Mouse (Mus musculus): ENCODE results near the gene Itpkc. TPM values are rescaled to one million over a fixed set of nuclear protein-coding genes. Genes with fewer than 3 reads are reported as not detected.

Gene Itpkc
- polyA plus RNA-seq, 1 experiment from 2014 or later, result 1.6 TPM

GRCm38 (mm10) chr7:27159882-27160281, 68.6 kb downstream of the Itpkc start:
- Histone ChIP-seq H3K4me1 (ENCODE audit: control insufficient read depth, low read depth, low read length) (peaks cover 34% of the 10 kb centered on the region), H3K4me2 (ENCODE audit: low read depth, low read length) (no peak overlapping the region), H3K9me3 (replicated peaks; ENCODE audit: control insufficient read depth, low read length) (no peaks in the 10 kb centered on the region), H3K27ac (ENCODE audit: low read length) (no peak overlapping the region), H3K9ac (ENCODE audit: low read depth, low read length) (no peak overlapping the region), H3K27me3 (ENCODE audit: control insufficient read depth, insufficient read depth, low read depth, low read length) (no peaks in the 10 kb centered on the region), H3K36me3 (ENCODE audit: control insufficient read depth, insufficient read depth) (peaks cover 16% of the 10 kb centered on the region), H3K4me3 (ENCODE audit: low read depth, low read length) (no peak overlapping the region)
- WGBS (ENCODE audit: insufficient replicate concordance), result 8% methylated on average over 8 of the region's 8 CpGs
- peak; percentile 78 for ATAC-seq (ENCODE audit: low read depth)

- H3K9ac ChIP-seq (ENCODE audit: low read depth, low read length), result no peak overlapping the region
- H3K4me2 ChIP-seq (ENCODE audit: low read depth, low read length), result no peak overlapping the region
- no peak overlapping the region for H3K4me3 ChIP-seq (ENCODE audit: low read depth, low read length)
- H3K36me3 ChIP-seq (ENCODE audit: control insufficient read depth, insufficient read depth), result peaks cover 16% of the 10 kb centered on the region
- no peak overlapping the region for H3K27ac ChIP-seq (ENCODE audit: low read length)
- H3K9me3 ChIP-seq (replicated peaks; ENCODE audit: control insufficient read depth, low read length), result no peaks in the 10 kb centered on the region
- ATAC-seq (ENCODE audit: low read depth), result no peak
- WGBS (ENCODE audit: insufficient replicate concordance), result 70% methylated on average over 6 of the region's 6 CpGs
- no peaks in the 10 kb centered on the region for H3K27me3 ChIP-seq (ENCODE audit: control insufficient read depth, insufficient read depth, low read depth, low read length)
- peaks cover 31% of the 10 kb centered on the region for H3K4me1 ChIP-seq (ENCODE audit: control insufficient read depth, low read depth, low read length)
These were observed 69.2 kb downstream of the Itpkc start for GRCm38 (mm10) chr7:27159256-27159655.

GRCm38 (mm10) chr7:27158171-27158570, 70.3 kb downstream of the Itpkc start:
- peaks cover 16% of the 10 kb centered on the region for H3K36me3 ChIP-seq (ENCODE audit: control insufficient read depth, insufficient read depth)
- no peak overlapping the region for H3K4me3 ChIP-seq (ENCODE audit: low read depth, low read length)
- 88% methylated on average over 9 of the region's 9 CpGs for WGBS (ENCODE audit: insufficient replicate concordance)
- peaks cover 27% of the 10 kb centered on the region for H3K4me1 ChIP-seq (ENCODE audit: control insufficient read depth, low read depth, low read length)
- no peak overlapping the region for H3K9ac ChIP-seq (ENCODE audit: low read depth, low read length)
- no peak for ATAC-seq (ENCODE audit: low read depth)
- no peaks in the 10 kb centered on the region for H3K27me3 ChIP-seq (ENCODE audit: control insufficient read depth, insufficient read depth, low read depth, low read length)
- no peak overlapping the region for H3K27ac ChIP-seq (ENCODE audit: low read length)
- H3K9me3 ChIP-seq (replicated peaks; ENCODE audit: control insufficient read depth, low read length), result no peaks in the 10 kb centered on the region
- no peak overlapping the region for H3K4me2 ChIP-seq (ENCODE audit: low read depth, low read length)

MicroRNA genes within 50 kb of the gene (microRNA counts, 519-probe panel; counts per million panel counts)
- 1,006 counts per million, percentile 5 among the panel's probes with 10 or more counts for microRNA mmu-miR-1191

Small RNA genes lying within 50 kb of the gene (microRNA-seq; reads per million reads assigned to microRNA genes)
- gene Mir1191 (3.9 reads per million, percentile 13 among the genes with 10 or more reads in this experiment), gene Mir3101 (not detected)

Other genes with a start within 250 kb of the Itpkc start
- 14.0 and 18.5 TPM in 2 replicates for gene Cyp2a12, start 199.6 kb downstream of the Itpkc start, polyA plus RNA-seq (2015; fragmentation: Nextera tagmentation; extraction: Ambion mirVana)
- 2.0 and 3.0 TPM in 2 replicates for gene Cyp2f2, start 108.8 kb downstream of the Itpkc start, polyA plus RNA-seq (2015; fragmentation: Nextera tagmentation; extraction: Ambion mirVana)
- gene Cyp2t4, start 74.9 kb downstream of the Itpkc start, polyA plus RNA-seq (2015; fragmentation: Nextera tagmentation; extraction: Ambion mirVana), result not detected in 2 replicates
- 26.4 and 28.2 TPM in 2 replicates for gene Egln2, start 61.9 kb downstream of the Itpkc start, polyA plus RNA-seq (2015; fragmentation: Nextera tagmentation; extraction: Ambion mirVana)
- gene Rab4b, start 49.8 kb downstream of the Itpkc start, polyA plus RNA-seq (2015; fragmentation: Nextera tagmentation; extraction: Ambion mirVana), result 21.2 and 22.3 TPM in 2 replicates
- not detected in 2 replicates for gene Gm21983, start 47.6 kb downstream of the Itpkc start, polyA plus RNA-seq (2015; fragmentation: Nextera tagmentation; extraction: Ambion mirVana)
- 0.74 and 0.76 TPM in 2 replicates for gene Mia, start 47.5 kb downstream of the Itpkc start, polyA plus RNA-seq (2015; fragmentation: Nextera tagmentation; extraction: Ambion mirVana)
- 0.62 and 0.87 TPM in 2 replicates for gene BC024978, start 32.9 kb downstream of the Itpkc start, polyA plus RNA-seq (2015; fragmentation: Nextera tagmentation; extraction: Ambion mirVana)
- 74.7 and 75.5 TPM in 2 replicates for gene Snrpa, start 32.4 kb downstream of the Itpkc start, polyA plus RNA-seq (2015; fragmentation: Nextera tagmentation; extraction: Ambion mirVana)
- gene Coq8b, start 4.4 kb upstream of the Itpkc start, polyA plus RNA-seq (2015; fragmentation: Nextera tagmentation; extraction: Ambion mirVana), result 26.6 and 32.3 TPM in 2 replicates
- 1.2 and 1.9 TPM in 2 replicates for gene Numbl, start 29.8 kb upstream of the Itpkc start, polyA plus RNA-seq (2015; fragmentation: Nextera tagmentation; extraction: Ambion mirVana)
- gene Ltbp4, start 109.0 kb upstream of the Itpkc start, polyA plus RNA-seq (2015; fragmentation: Nextera tagmentation; extraction: Ambion mirVana), result 5.2 and 7.6 TPM in 2 replicates
- 16.1 and 16.5 TPM in 2 replicates for gene Shkbp1, start 127.4 kb upstream of the Itpkc start, polyA plus RNA-seq (2015; fragmentation: Nextera tagmentation; extraction: Ambion mirVana)
- gene Gm20479, start 128.8 kb upstream of the Itpkc start, polyA plus RNA-seq (2015; fragmentation: Nextera tagmentation; extraction: Ambion mirVana), result 0.23 and 0.44 TPM in 2 replicates
- gene Sptbn4, start 219.0 kb upstream of the Itpkc start, polyA plus RNA-seq (2015; fragmentation: Nextera tagmentation; extraction: Ambion mirVana), result 0.02 and 0.06 TPM in 2 replicates
- gene Blvrb, start 219.3 kb upstream of the Itpkc start, polyA plus RNA-seq (2015; fragmentation: Nextera tagmentation; extraction: Ambion mirVana), result 853 and 865 TPM in 2 replicates
- 35.5 and 37.6 TPM in 2 replicates for gene Sertad3, start 245.1 kb upstream of the Itpkc start, polyA plus RNA-seq (2015; fragmentation: Nextera tagmentation; extraction: Ambion mirVana)